Mouse (Mus musculus): ENCODE data around the gene Ssxb5.
"Not testable (repeated sequence)": the region's sequence is repeated elsewhere in the genome, so short reads cannot be mapped to it uniquely, and the experiment has no call there.

Gene Ssxb5

DNA sequence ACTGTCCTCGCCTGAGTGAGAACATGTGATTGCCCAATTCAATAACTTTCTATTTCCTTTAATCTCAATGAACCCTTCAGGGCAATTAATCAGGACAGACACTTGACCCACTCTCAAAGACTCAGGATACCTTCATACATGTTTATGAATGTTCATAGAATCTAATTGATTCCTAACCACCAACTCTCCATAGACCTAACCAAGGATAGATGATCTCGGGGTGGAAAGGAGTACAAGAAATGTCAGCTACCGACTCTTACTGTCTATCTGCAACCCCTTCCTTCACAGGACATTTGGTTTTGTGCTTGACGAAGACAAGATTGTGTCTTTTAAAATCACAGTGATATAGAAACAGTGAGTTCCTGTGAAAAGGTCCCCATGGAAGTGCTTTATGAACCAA lies at the start of gene Ssxb5:
Gene Ssxb5, plus strand, starts transcription at position 301 of the 400 bp plus-strand sequence.
- DNase-seq (ENCODE audit: low spot score in 2 of 2) = not testable (repeated sequence)

DNA sequence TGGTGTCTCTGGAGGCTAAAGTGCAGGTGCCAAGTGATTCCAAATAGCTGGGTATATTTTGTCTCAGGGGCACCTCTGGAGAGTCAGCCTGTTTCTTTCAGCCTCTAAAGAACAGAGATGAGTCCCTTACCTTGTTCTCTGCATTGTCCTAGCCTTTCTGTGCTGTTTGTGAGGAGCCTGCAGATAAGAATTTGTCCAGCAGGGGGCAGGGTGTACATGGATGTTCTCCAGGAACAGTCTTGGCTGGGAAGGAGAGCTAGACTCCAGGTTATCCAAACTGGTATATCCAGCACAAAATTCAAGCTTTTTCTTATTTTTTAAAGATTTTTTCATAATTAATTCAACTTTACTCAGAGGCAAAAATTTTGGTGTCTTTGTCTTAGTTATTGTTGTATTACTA lies 28.6 kb downstream of the Ssxb5 start:
- no peak for DNase-seq (ENCODE audit: low spot score in 2 of 2)

GRCm38 (mm10) chrX:8843694-8844093 lies 40.2 kb downstream of the Ssxb5 start, which contains the start of gene Gm6592:
Gm6592 (plus strand) TSS chrX:8843994.
- DNase-seq (ENCODE audit: low spot score in 2 of 2) = no peak

DNA sequence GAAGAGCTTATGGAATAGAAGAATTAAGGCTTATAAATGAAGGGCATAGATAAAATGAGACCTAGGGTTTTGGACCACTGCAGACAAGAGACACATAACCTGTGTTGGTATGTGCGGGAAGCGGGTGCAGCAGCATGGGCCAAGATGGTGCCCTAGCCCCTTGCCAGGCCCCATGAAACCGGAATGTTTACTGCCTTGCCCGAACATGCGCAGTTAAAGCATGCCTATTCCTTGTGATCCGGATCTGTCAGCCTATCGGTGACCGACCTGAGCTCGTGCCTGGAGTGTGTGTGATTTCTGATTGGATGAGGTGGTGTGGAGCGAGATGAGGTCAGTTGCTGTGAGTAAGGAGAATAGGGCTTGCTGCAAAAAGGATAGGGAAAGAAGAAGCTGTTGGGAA lies 49.0 kb downstream of the Ssxb5 start:
- DNase-seq (ENCODE audit: low spot score in 2 of 2) = no peak
